ENCODE assay signal across 14 mouse cellular contexts in genomic region chr2:125331581-125331980, GRCm38 (mm10).
"Had no signal": no experiment of that assay in that cellular context is flagged by ENCODE, and none has a peak within 500 bp of the region (broad histone marks: within the 10 kb centered on the region; RNA-seq: fewer than 3 reads in every experiment).

No protein-coding gene starts in this region.

- H3K4me3 ChIP-seq: kidney, embryonic 15.5 days; left cerebral cortex, adult 2 months; limb, embryonic 10.5 days; liver, embryonic 15.5 days; neural tube, embryonic 13.5 days; stomach, embryonic 15.5 days had no signal

- DNase-seq: kidney, postnatal 14 days; lung, adult 2 months; lung, postnatal 36 days; midbrain, embryonic 14.5 days; retina, postnatal 1 day; right cerebral cortex, postnatal 4 days; thymus, adult 2 months; thymus, postnatal 25 days had no signal

- H3K27me3 ChIP-seq: kidney, embryonic 15.5 days; liver, embryonic 15.5 days; neural tube, embryonic 13.5 days; stomach, embryonic 15.5 days had no signal

- H3K36me3 ChIP-seq: liver, embryonic 15.5 days had no signal
